Mouse (Mus musculus): ENCODE data around the gene Trmt13. TPM values are rescaled to one million over a fixed set of nuclear protein-coding genes. Genes with fewer than 3 reads are reported as not detected.
"Not testable (repeated sequence)": the region's sequence is repeated elsewhere in the genome, so short reads cannot be mapped to it uniquely, and the experiment has no call there.

Trmt13 gene
- polyA plus RNA-seq, 1 experiment from 2014 or later = 15.9 TPM

GRCm38 (mm10) chr3:116563095-116563492, 51.3 kb downstream of the Trmt13 start:
- Histone ChIP-seq H3K4me2 (ENCODE audit: low read length) (no peak overlapping the region), H3K9ac (ENCODE audit: low read depth, low read length) (no peak overlapping the region), H3K4me1 (replicated peaks; ENCODE audit: insufficient read depth, low read length) (no peaks in the 10 kb centered on the region), H3K9me3 (replicated peaks; ENCODE audit: low read length) (no peaks in the 10 kb centered on the region), H3K36me3 (ENCODE audit: insufficient read depth, low read length) (no peaks in the 10 kb centered on the region), H3K4me3 (replicated peaks; ENCODE audit: low read depth, low read length) (no peak overlapping the region), H3K27ac (no peak overlapping the region), H3K27me3 (ENCODE audit: insufficient read depth, low read length) (no peaks in the 10 kb centered on the region)
- DNase-seq (ENCODE audit: low spot score) (no peak), ATAC-seq (replicated peaks; ENCODE audit: low FRiP score, low read depth) (no peak)
- WGBS = 73% methylated on average over 7 of the region's 7 CpGs
- TF ChIP-seq CTCF (IDR thresholded peaks at IDR 0.05; ENCODE audit: low read depth) = no peak

- DNase-seq (ENCODE audit: low spot score) (no peak), ATAC-seq (replicated peaks; ENCODE audit: low FRiP score, low read depth) (no peak)
- no peak within 1 kb of the TSS for H3K9ac ChIP-seq (ENCODE audit: low read depth, low read length)
- H3K9me3 ChIP-seq (replicated peaks; ENCODE audit: low read length) = no peaks in the 10 kb centered on the region
- TF ChIP-seq CTCF (IDR thresholded peaks at IDR 0.05; ENCODE audit: low read depth) = no peak
- no peak within 1 kb of the TSS for H3K4me2 ChIP-seq (ENCODE audit: low read length)
- no peaks in the 10 kb centered on the region for H3K27me3 ChIP-seq (ENCODE audit: insufficient read depth, low read length)
- no peak within 1 kb of the TSS for H3K4me3 ChIP-seq (replicated peaks; ENCODE audit: low read depth, low read length)
- WGBS = 64% methylated on average over 7 of the region's 7 CpGs
- no peak within 1 kb of the TSS for H3K27ac ChIP-seq
- no peaks in the 10 kb centered on the region for H3K4me1 ChIP-seq (replicated peaks; ENCODE audit: insufficient read depth, low read length)
- no peaks in the 10 kb centered on the region for H3K36me3 ChIP-seq (ENCODE audit: insufficient read depth, low read length)
These were observed 51.8 kb downstream of the Trmt13 start, which contains the start of gene Lrrc39 for GRCm38 (mm10) chr3:116562408-116563094. Gene Lrrc39 (plus strand): TSS chr3:116562973.

GRCm38 (mm10) chr3:116561315-116561714, 53.1 kb downstream of the Trmt13 start:
- WGBS = 93% methylated on average over 13 of the region's 14 CpGs
- not testable (repeated sequence) for ATAC-seq (replicated peaks; ENCODE audit: low FRiP score, low read depth)

GRCm38 (mm10) chr3:116551362-116551761, 63.0 kb downstream of the Trmt13 start:
- Histone ChIP-seq H3K4me2 (ENCODE audit: low read length) (no peak overlapping the region), H3K27ac (no peak overlapping the region), H3K36me3 (ENCODE audit: insufficient read depth, low read length) (peaks cover 17% of the 10 kb centered on the region), H3K4me3 (replicated peaks; ENCODE audit: low read depth, low read length) (no peak overlapping the region), H3K9ac (ENCODE audit: low read depth, low read length) (no peak overlapping the region), H3K9me3 (replicated peaks; ENCODE audit: low read length) (no peaks in the 10 kb centered on the region), H3K27me3 (ENCODE audit: insufficient read depth, low read length) (no peaks in the 10 kb centered on the region), H3K4me1 (replicated peaks; ENCODE audit: insufficient read depth, low read length) (no peaks in the 10 kb centered on the region)
- WGBS = 86% methylated on average over 5 of the region's 5 CpGs
- no peak for TF ChIP-seq CTCF (IDR thresholded peaks at IDR 0.05; ENCODE audit: low read depth)
- no peak for ATAC-seq (replicated peaks; ENCODE audit: low FRiP score, low read depth)
- no peak for DNase-seq (ENCODE audit: low spot score)

More at GRCm38 (mm10) chr3:116561315-116561714, 53.1 kb downstream of the Trmt13 start:
- not testable (repeated sequence) for H3K9ac ChIP-seq (ENCODE audit: low read depth, low read length); H3K9me3 ChIP-seq (replicated peaks; ENCODE audit: low read length); H3K27ac ChIP-seq; H3K4me3 ChIP-seq (replicated peaks; ENCODE audit: low read depth, low read length); H3K4me1 ChIP-seq (replicated peaks; ENCODE audit: insufficient read depth, low read length); H3K27me3 ChIP-seq (ENCODE audit: insufficient read depth, low read length); DNase-seq (ENCODE audit: low spot score); H3K4me2 ChIP-seq (ENCODE audit: low read length); H3K36me3 ChIP-seq (ENCODE audit: insufficient read depth, low read length)

- TF ChIP-seq CTCF (IDR thresholded peaks at IDR 0.05; ENCODE audit: low read depth) = no peak
- DNase-seq (ENCODE audit: low spot score) (no peak), ATAC-seq (replicated peaks; ENCODE audit: low FRiP score, low read depth) (no peak)
- Histone ChIP-seq H3K27ac (no peak overlapping the region), H3K36me3 (ENCODE audit: insufficient read depth, low read length) (peaks cover 34% of the 10 kb centered on the region), H3K4me3 (replicated peaks; ENCODE audit: low read depth, low read length) (no peak overlapping the region), H3K4me2 (ENCODE audit: low read length) (no peak overlapping the region), H3K9ac (ENCODE audit: low read depth, low read length) (no peak overlapping the region), H3K9me3 (replicated peaks; ENCODE audit: low read length) (no peaks in the 10 kb centered on the region), H3K27me3 (ENCODE audit: insufficient read depth, low read length) (no peaks in the 10 kb centered on the region), H3K4me1 (replicated peaks; ENCODE audit: insufficient read depth, low read length) (no peaks in the 10 kb centered on the region)
- WGBS = 88% methylated on average over 5 of the region's 5 CpGs
These were observed 67.0 kb downstream of the Trmt13 start for GRCm38 (mm10) chr3:116547430-116547829.

- H3K27me3 ChIP-seq (ENCODE audit: insufficient read depth, low read length) = no peaks in the 10 kb centered on the region
- ATAC-seq (replicated peaks; ENCODE audit: low FRiP score, low read depth) = no peak
- no peak overlapping the region for H3K4me2 ChIP-seq (ENCODE audit: low read length)
- no peak for DNase-seq (ENCODE audit: low spot score)
- no peak overlapping the region for H3K27ac ChIP-seq
- H3K4me1 ChIP-seq (replicated peaks; ENCODE audit: insufficient read depth, low read length) = no peaks in the 10 kb centered on the region
- no peaks in the 10 kb centered on the region for H3K9me3 ChIP-seq (replicated peaks; ENCODE audit: low read length)
- 47% methylated on average over 3 of the region's 3 CpGs for WGBS
- H3K36me3 ChIP-seq (ENCODE audit: insufficient read depth, low read length) = peaks cover 40% of the 10 kb centered on the region
- H3K9ac ChIP-seq (ENCODE audit: low read depth, low read length) = no peak overlapping the region
- no peak overlapping the region for H3K4me3 ChIP-seq (replicated peaks; ENCODE audit: low read depth, low read length)
- no peak for TF ChIP-seq CTCF (IDR thresholded peaks at IDR 0.05; ENCODE audit: low read depth)
These were observed 71.9 kb downstream of the Trmt13 start for GRCm38 (mm10) chr3:116542532-116542931.

GRCm38 (mm10) chr3:116542070-116542469, 72.3 kb downstream of the Trmt13 start:
- Histone ChIP-seq H3K9ac (ENCODE audit: low read depth, low read length) (no peak overlapping the region), H3K4me2 (ENCODE audit: low read length) (no peak overlapping the region), H3K4me3 (replicated peaks; ENCODE audit: low read depth, low read length) (no peak overlapping the region), H3K27me3 (ENCODE audit: insufficient read depth, low read length) (no peaks in the 10 kb centered on the region), H3K9me3 (replicated peaks; ENCODE audit: low read length) (no peaks in the 10 kb centered on the region), H3K4me1 (replicated peaks; ENCODE audit: insufficient read depth, low read length) (no peaks in the 10 kb centered on the region), H3K27ac (no peak overlapping the region), H3K36me3 (ENCODE audit: insufficient read depth, low read length) (peaks cover 36% of the 10 kb centered on the region)
- TF ChIP-seq CTCF (IDR thresholded peaks at IDR 0.05; ENCODE audit: low read depth) = no peak
- ATAC-seq (replicated peaks; ENCODE audit: low FRiP score, low read depth) = no peak
- DNase-seq (ENCODE audit: low spot score) = no peak
- WGBS = 24% methylated on average over 2 of the region's 2 CpGs

Data from kidney, postnatal 0 days (tissue).